Mouse (Mus musculus) megakaryocyte, embryonic 14.5 days (primary cell): ENCODE measurements around the gene Tmie. TPM values are rescaled to one million over a fixed set of nuclear protein-coding genes. Genes with fewer than 3 reads are reported as not detected.

Experiments
- H3K27me3 ChIP-seq: replicated peaks from 2 replicates; pipeline ENCODE3; 2012; ENCODE audit warnings: inconsistent platforms
- H3K36me3 ChIP-seq: replicated peaks from 2 replicates; pipeline ENCODE3; 2012; ENCODE audit warnings: low read length, inconsistent platforms, mixed read lengths
- H3K4me1 ChIP-seq: 2 replicates; pipeline ENCODE4 v1.6.1; 2012; ENCODE audit warnings: inconsistent platforms
- H3K4me3 ChIP-seq: replicated peaks from 2 replicates; pipeline ENCODE3; 2012; ENCODE audit warnings: moderate library complexity, mild to moderate bottlenecking, inconsistent platforms
- H3K9me3 ChIP-seq: 2 replicates; pipeline ENCODE4 v1.6.1; 2012; ENCODE audit warnings: inconsistent platforms
- FLI1 ChIP-seq: IDR thresholded peaks from 2 replicates; pipeline ENCODE4 v1.6.1; 2012; ENCODE audit warnings: low read length, inconsistent platforms, mixed read lengths
- GATA1 ChIP-seq: IDR thresholded peaks from 3 replicates; pipeline ENCODE4 v1.6.1; 2012; ENCODE audit warnings: mixed read lengths, low read length, inconsistent platforms, borderline replicate concordance
- polyA plus RNA-seq: library from polyadenylated mRNA; stranded (reverse); fragments of >175 nt; gene quantifications from 2 replicates; pipeline ENCODE4 v1.2.3, GENCODE M21; 2012; ENCODE audit warnings: low replicate concordance; ENCODE audit not compliant: insufficient read depth

Gene Tmie
- polyA plus RNA-seq, 1 experiment, result 2.2 TPM

- Histone ChIP-seq H3K4me3 (no peak overlapping the region), H3K4me1 (peaks cover 8% of the 10 kb centered on the region; the same call in 1 of the 2 replicates), H3K36me3 (no peaks in the 10 kb centered on the region), H3K27me3 (peaks cover 38% of the 10 kb centered on the region), H3K9me3 (peaks cover 19% of the 10 kb centered on the region)
- no peak for TF ChIP-seq GATA1
- TF ChIP-seq FLI1, result no peak
Observed at GRCm38 (mm10) chr9:110907201-110907837, 27.4 kb upstream of the Tmie start.

- Histone ChIP-seq H3K4me1 (no peaks in the 10 kb centered on the region), H3K27me3 (peaks cover 38% of the 10 kb centered on the region), H3K4me3 (no peak overlapping the region), H3K9me3 (peaks cover 7% of the 10 kb centered on the region), H3K36me3 (peaks cover 26% of the 10 kb centered on the region)
- no peak for TF ChIP-seq FLI1
- no peak for TF ChIP-seq GATA1
Observed at GRCm38 (mm10) chr9:110902271-110902670, 22.4 kb upstream of the Tmie start.

GRCm38 (mm10) chr9:110901204-110901603 is 21.3 kb upstream of the Tmie start:
- H3K9me3 ChIP-seq, result no peaks in the 10 kb centered on the region; the same call in 1 of the 2 replicates
- TF ChIP-seq GATA1 (no peak), FLI1 (no peak)
- peaks cover 37% of the 10 kb centered on the region for H3K27me3 ChIP-seq
- H3K4me1 ChIP-seq, result no peaks in the 10 kb centered on the region
- H3K4me3 ChIP-seq, result no peak overlapping the region
- peaks cover 37% of the 10 kb centered on the region for H3K36me3 ChIP-seq

GRCm38 (mm10) chr9:110899451-110900008 is 19.6 kb upstream of the Tmie start:
- Histone ChIP-seq H3K4me1 (no peaks in the 10 kb centered on the region), H3K4me3 (no peak overlapping the region), H3K36me3 (peaks cover 51% of the 10 kb centered on the region), H3K9me3 (no peaks in the 10 kb centered on the region; the same call in 1 of the 2 replicates), H3K27me3 (peaks cover 37% of the 10 kb centered on the region)
- no peak for TF ChIP-seq GATA1

- TF ChIP-seq FLI1 (no peak), GATA1 (no peak)
- Histone ChIP-seq H3K9me3 (no peaks in the 10 kb centered on the region), H3K4me1 (peaks cover 4% of the 10 kb centered on the region), H3K36me3 (peaks cover 78% of the 10 kb centered on the region), H3K27me3 (peaks cover 36% of the 10 kb centered on the region), H3K4me3 (no peak overlapping the region)
Observed at GRCm38 (mm10) chr9:110896595-110896994, 16.7 kb upstream of the Tmie start.

GRCm38 (mm10) chr9:110895994-110896393 is 16.1 kb upstream of the Tmie start:
- H3K9me3 ChIP-seq, result no peaks in the 10 kb centered on the region
- H3K36me3 ChIP-seq, result peaks cover 84% of the 10 kb centered on the region
- TF ChIP-seq GATA1 (no peak), FLI1 (no peak)
- no peak overlapping the region for H3K4me3 ChIP-seq
- H3K4me1 ChIP-seq, result peaks cover 10% of the 10 kb centered on the region
- peaks cover 31% of the 10 kb centered on the region for H3K27me3 ChIP-seq

- peaks cover 27% of the 10 kb centered on the region for H3K27me3 ChIP-seq
- no peak for TF ChIP-seq GATA1
- no peak for TF ChIP-seq FLI1
- H3K4me3 ChIP-seq, result no peak overlapping the region
- H3K4me1 ChIP-seq, result peaks cover 14% of the 10 kb centered on the region
- H3K36me3 ChIP-seq, result peaks cover 89% of the 10 kb centered on the region
- H3K9me3 ChIP-seq, result no peaks in the 10 kb centered on the region
Observed at GRCm38 (mm10) chr9:110895507-110895906, 15.6 kb upstream of the Tmie start.

- H3K4me1 ChIP-seq, result peaks cover 31% of the 10 kb centered on the region
- H3K27me3 ChIP-seq, result peaks cover 27% of the 10 kb centered on the region
- TF ChIP-seq GATA1 (no peak), FLI1 (no peak)
- H3K4me3 ChIP-seq, result no peak overlapping the region
- peaks cover 93% of the 10 kb centered on the region for H3K36me3 ChIP-seq
- H3K9me3 ChIP-seq, result no peaks in the 10 kb centered on the region
Observed at GRCm38 (mm10) chr9:110893429-110893828, 13.5 kb upstream of the Tmie start.

- peaks cover 21% of the 10 kb centered on the region for H3K27me3 ChIP-seq
- H3K4me1 ChIP-seq, result peaks cover 37% of the 10 kb centered on the region
- H3K36me3 ChIP-seq, result peaks cover 91% of the 10 kb centered on the region
- no peaks in the 10 kb centered on the region for H3K9me3 ChIP-seq
- TF ChIP-seq GATA1 (no peak), FLI1 (no peak)
- no peak overlapping the region for H3K4me3 ChIP-seq
Observed at GRCm38 (mm10) chr9:110892552-110892951, 12.6 kb upstream of the Tmie start.

GRCm38 (mm10) chr9:110891077-110891828 is 11.3 kb upstream of the Tmie start:
- TF ChIP-seq FLI1 (no peak), GATA1 (no peak)
- H3K4me3 ChIP-seq, result no peak overlapping the region
- H3K4me1 ChIP-seq, result peaks cover 50% of the 10 kb centered on the region
- peaks cover 86% of the 10 kb centered on the region for H3K36me3 ChIP-seq
- no peaks in the 10 kb centered on the region for H3K9me3 ChIP-seq
- H3K27me3 ChIP-seq, result peaks cover 19% of the 10 kb centered on the region
